Mouse (Mus musculus) gastrocnemius, adult 2 months (tissue): ENCODE measurements around the gene Ankrd65. TPM values are rescaled to one million over a fixed set of nuclear protein-coding genes. Genes with fewer than 3 reads are reported as not detected.

Experiments used
- DNase-seq: peaks from one replicate; pipeline ENCODE4 v3.0.0; 2022
- H3K27ac ChIP-seq: fragments of 200-600 bp; 2 replicates; pipeline ENCODE4 v1.8.1; 2022; ENCODE audit warnings: mild to moderate bottlenecking
- H3K4me3 ChIP-seq: fragments of 200-600 bp; 2 replicates; pipeline ENCODE4 v1.8.1; 2022; ENCODE audit warnings: mild to moderate bottlenecking, moderate library complexity
- CTCF ChIP-seq: fragments of 200-600 bp; IDR thresholded peaks from 2 replicates; pipeline ENCODE4 v1.8.1; 2022; ENCODE audit warnings: antibody characterized with exemption, mild to moderate bottlenecking, moderate library complexity
- intact Hi-C: fragments of 180-260 bp; cut with DNase I; formaldehyde crosslinking; loops from one replicate; pipeline ENCODE4 v1.15.1; 2025
- total RNA-seq, 2 experiments: library from RNA; stranded (reverse); gene quantifications; 2 replicates each; pipeline ENCODE4 v1.2.3; 2021

Ankrd65 gene
- total RNA-seq, 2 experiments from 2014 or later: not detected

DNA sequence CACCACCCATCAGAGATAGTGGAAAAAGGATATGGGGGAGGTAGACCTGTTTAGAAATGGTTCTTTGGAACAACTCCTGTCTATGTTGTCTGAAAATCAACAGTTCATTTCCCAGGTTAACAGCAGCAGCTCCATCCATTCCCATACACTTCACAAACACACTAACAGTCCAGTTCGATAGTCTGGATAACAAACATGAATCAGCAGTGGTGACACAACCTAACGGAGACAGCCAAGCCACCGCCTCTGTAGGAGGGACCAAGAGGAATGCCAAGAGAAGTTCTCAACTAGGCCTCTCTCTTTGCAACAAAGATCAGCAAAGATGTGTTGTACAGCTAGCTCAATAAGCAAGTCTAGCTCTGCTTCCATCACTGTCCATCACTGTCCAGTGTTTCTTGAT is 27.9 kb upstream of the Ankrd65 start:
- DNase-seq: peak; percentile 31
- intact Hi-C loops: no loop called here
- no peak overlapping the region for H3K4me3 ChIP-seq
- TF ChIP-seq CTCF: no peak
- H3K27ac ChIP-seq: no peak overlapping the region

- intact Hi-C loops: no loop called here
- no peak for DNase-seq
- TF ChIP-seq CTCF: no peak
- peak overlapping the region; percentile 93 for H3K27ac ChIP-seq
- peak overlapping the region; percentile 86 for H3K4me3 ChIP-seq
Measured at GRCm38 (mm10) chr4:155769496-155769879, 20.8 kb upstream of the Ankrd65 start.

GRCm38 (mm10) chr4:155769880-155770512 is 20.2 kb upstream of the Ankrd65 start:
- Histone ChIP-seq H3K4me3 (peak overlapping the region; percentile 86), H3K27ac (peak overlapping the region; percentile 93)
- DNase-seq: peak; percentile 95
- intact Hi-C loops: loop anchor here (1.0 to 5.0 kb wide), 2 partner anchors 14 to 48 kb away; no protein-coding TSS in a partner anchor
- peak; percentile 77 for TF ChIP-seq CTCF

DNA sequence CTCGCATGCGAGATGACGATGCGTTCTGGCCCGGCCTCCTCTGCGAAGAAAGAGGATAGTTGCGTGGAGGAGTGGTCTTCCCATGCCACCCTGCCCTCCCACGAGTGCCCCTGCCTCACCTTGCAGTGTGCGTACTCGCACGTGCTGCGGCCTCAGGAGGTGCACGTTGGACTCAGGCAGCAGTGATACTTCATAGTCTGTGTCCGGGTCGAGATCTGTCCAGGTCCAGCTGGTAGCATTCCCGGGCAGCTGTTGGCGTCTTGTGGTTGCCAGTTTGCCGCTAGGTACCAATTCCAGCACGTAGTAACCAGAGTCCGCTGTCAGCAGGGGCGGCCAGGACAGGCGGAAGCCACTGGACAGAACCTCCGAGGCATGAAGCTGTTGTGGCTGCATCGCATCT is 19.6 kb upstream of the Ankrd65 start:
- peak; percentile 92 for DNase-seq
- Histone ChIP-seq H3K4me3 (peak overlapping the region; percentile 86), H3K27ac (peak overlapping the region; percentile 93)
- no peak for TF ChIP-seq CTCF
- intact Hi-C loops: loop anchor here (1.0 to 5.0 kb wide), 2 partner anchors 14 to 48 kb away; no protein-coding TSS in a partner anchor

DNA sequence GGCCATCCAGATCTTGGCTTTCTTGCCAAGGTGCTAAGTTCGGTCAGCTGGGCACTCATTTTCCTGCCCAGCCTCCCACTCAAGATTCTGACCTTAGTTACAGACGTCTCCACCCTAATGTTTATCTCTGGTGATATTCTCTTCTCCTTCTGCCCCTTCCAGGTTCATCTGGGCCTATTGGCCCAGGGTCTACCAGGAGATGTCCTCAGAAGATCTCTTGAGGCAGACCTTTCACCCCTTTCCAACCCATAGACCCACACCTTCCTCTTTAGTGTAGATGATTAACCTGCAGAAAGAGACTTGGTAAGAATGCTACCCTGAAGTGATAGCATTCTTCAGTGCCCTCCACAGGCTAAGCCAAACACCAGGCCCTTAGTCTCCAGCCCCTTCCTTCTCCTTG is 18.5 kb upstream of the Ankrd65 start:
- intact Hi-C loops: loop anchor here (5.0 kb wide), 1 partner anchor 49 kb away; no protein-coding TSS in a partner anchor
- no peak for TF ChIP-seq CTCF
- H3K4me3 ChIP-seq: no peak overlapping the region
- DNase-seq: no peak
- peak overlapping the region; percentile 93 for H3K27ac ChIP-seq

DNA sequence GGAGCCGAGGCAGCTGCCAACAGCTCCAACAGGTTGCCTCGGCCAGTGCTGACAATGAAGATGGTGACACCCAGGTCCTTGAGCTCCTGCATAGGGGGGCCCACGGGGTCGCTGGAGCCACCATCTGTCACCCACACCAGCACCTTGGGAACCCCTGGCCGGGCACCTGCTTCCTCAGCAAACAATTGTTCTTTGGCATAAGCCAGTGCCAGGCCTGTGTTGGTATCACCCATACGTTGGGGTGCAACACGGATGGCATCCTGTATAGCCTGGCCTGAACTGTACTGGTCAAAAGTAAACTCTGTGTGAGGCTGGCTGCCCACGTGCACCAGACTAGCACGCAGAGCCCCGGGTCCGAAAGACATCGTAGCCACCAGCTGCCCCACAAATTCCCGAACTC is 17.5 kb upstream of the Ankrd65 start:
- peak overlapping the region; percentile 93; the same call in 1 of the 2 replicates for H3K27ac ChIP-seq
- intact Hi-C loops: loop anchor here (5.0 kb wide), 1 partner anchor 50 kb away; no protein-coding TSS in a partner anchor
- peak overlapping the region; percentile 82 for H3K4me3 ChIP-seq
- no peak for TF ChIP-seq CTCF
- DNase-seq: no peak

DNA sequence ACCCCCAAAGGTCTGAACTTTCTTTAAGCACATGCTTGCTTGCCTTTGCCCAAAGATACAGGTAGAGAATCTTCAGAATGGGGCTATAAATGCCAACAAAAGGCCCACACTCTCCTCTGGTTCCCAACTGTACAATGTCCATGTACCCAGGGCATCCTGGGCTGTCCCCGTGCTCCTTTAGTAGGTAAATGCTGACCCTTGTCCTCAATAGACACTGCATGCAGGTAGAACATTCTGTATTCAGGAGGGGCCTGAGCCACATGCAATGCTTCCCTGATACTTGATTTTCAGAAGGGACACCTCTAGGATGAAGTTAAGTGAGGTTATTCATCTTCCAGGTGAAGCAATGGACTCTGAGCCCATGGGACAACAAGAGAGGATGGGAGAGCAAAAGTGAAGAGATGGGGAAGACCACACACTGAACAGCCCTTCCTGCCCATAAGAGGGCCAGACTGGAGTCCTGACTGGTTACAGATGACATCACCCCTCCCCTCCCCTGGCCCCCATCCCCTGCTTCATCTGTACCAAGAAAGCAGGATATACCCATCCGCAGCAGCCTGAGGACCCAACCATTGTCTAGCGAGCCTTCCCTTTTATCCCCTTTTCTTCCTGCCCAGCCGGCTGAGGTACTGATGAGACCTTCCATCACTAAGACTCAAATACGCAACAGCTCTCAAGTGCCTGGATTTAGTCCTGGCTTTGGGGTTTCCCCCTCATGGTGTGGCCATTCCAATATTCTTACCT is 16.7 kb upstream of the Ankrd65 start:
- H3K27ac ChIP-seq: peak overlapping the region; percentile 88

GRCm38 (mm10) chr4:155774280-155774754 is 15.9 kb upstream of the Ankrd65 start, which contains the start of gene Vwa1:
Vwa1 (minus strand) TSS chr4:155774698.
- intact Hi-C loops: loop anchor here (5.0 kb wide), 1 partner anchor 52 kb away; no protein-coding TSS in a partner anchor
- peak; percentile 95 for DNase-seq
- no peak for TF ChIP-seq CTCF
- peak within 1 kb of the TSS; percentile 88 for H3K27ac ChIP-seq
- H3K4me3 ChIP-seq: peak within 1 kb of the TSS; percentile 82

More for the DNA sequence above, 16.7 kb upstream of the Ankrd65 start:
- intact Hi-C loops: loop anchor here (5.0 kb wide), 1 partner anchor 51 kb away; no protein-coding TSS in a partner anchor
- peak overlapping the region; percentile 82 for H3K4me3 ChIP-seq
- no peak for TF ChIP-seq CTCF
- no peak for DNase-seq

GRCm38 (mm10) chr4:155774971-155775740 is 15.1 kb upstream of the Ankrd65 start:
- TF ChIP-seq CTCF: no peak
- Histone ChIP-seq H3K4me3 (peak overlapping the region; percentile 82), H3K27ac (peak overlapping the region; percentile 88)
- intact Hi-C loops: loop anchor here (5.0 kb wide), 1 partner anchor 53 kb away; no protein-coding TSS in a partner anchor
- peak; percentile 78 for DNase-seq

- Histone ChIP-seq H3K4me3 (no peak overlapping the region), H3K27ac (peak overlapping the region; percentile 88)
- no peak for TF ChIP-seq CTCF
- peak; percentile 67 for DNase-seq
- intact Hi-C loops: no loop called here
Measured at GRCm38 (mm10) chr4:155775855-155776254, 14.4 kb upstream of the Ankrd65 start.

GRCm38 (mm10) chr4:155776704-155777335 is 13.4 kb upstream of the Ankrd65 start:
- Histone ChIP-seq H3K27ac (peak overlapping the region; percentile 88), H3K4me3 (no peak overlapping the region)
- TF ChIP-seq CTCF: no peak
- intact Hi-C loops: no loop called here
- peak; percentile 38 for DNase-seq

GRCm38 (mm10) chr4:155777816-155778215 is 12.4 kb upstream of the Ankrd65 start:
- no peak for TF ChIP-seq CTCF
- peak; percentile 52 for DNase-seq
- Histone ChIP-seq H3K4me3 (no peak overlapping the region), H3K27ac (peak overlapping the region; percentile 88)
- intact Hi-C loops: no loop called here
